Mouse (Mus musculus) hindbrain, embryonic 13.5 days (tissue): ENCODE data around the gene Cavin3. TPM values are rescaled to one million over a fixed set of nuclear protein-coding genes. Genes with fewer than 3 reads are reported as not detected.
A peak's percentile ranks its signal among the peaks of the same experiment; 100 is the strongest.

Source experiments
- ATAC-seq: fragments of 200-750 bp; cut with Nextera tagmentation; 2 replicates; pipeline ENCODE4 v1.8.0; 2017; ENCODE audit warnings: moderate TSS enrichment; ENCODE audit not compliant: low FRiP score
- H3K27ac ChIP-seq: fragments of 300-500 bp; sonication (generic); 2 replicates; pipeline ENCODE4 v1.5.1; 2015; ENCODE audit warnings: inconsistent platforms, mild to moderate bottlenecking, moderate library complexity
- H3K27me3 ChIP-seq: fragments of 300-500 bp; sonication (generic); 2 replicates; pipeline ENCODE4 v1.6.1; 2015; ENCODE audit warnings: mild to moderate bottlenecking, inconsistent platforms
- H3K36me3 ChIP-seq: fragments of 300-500 bp; sonication (generic); 2 replicates; pipeline ENCODE4 v1.6.1; 2015; ENCODE audit warnings: mild to moderate bottlenecking, inconsistent platforms
- H3K4me1 ChIP-seq: fragments of 300-500 bp; sonication (generic); replicated peaks from 2 replicates; pipeline ENCODE4 v1.6.1; 2015; ENCODE audit warnings: inconsistent platforms
- H3K4me2 ChIP-seq: fragments of 300-500 bp; sonication (generic); 2 replicates; pipeline ENCODE4 v1.6.1; 2015; ENCODE audit warnings: inconsistent platforms, mild to moderate bottlenecking, moderate library complexity
- H3K4me3 ChIP-seq: fragments of 300-500 bp; sonication (generic); 2 replicates; pipeline ENCODE4 v1.5.1; 2015; ENCODE audit warnings: mild to moderate bottlenecking, inconsistent platforms
- H3K9ac ChIP-seq: fragments of 300-500 bp; sonication (generic); 2 replicates; pipeline ENCODE4 v1.6.1; 2015; ENCODE audit warnings: mild to moderate bottlenecking, inconsistent platforms
- H3K9me3 ChIP-seq: fragments of 300-500 bp; sonication (generic); 2 replicates; pipeline ENCODE4 v1.6.1; 2016; ENCODE audit warnings: inconsistent platforms
- WGBS: fragments of 180-500 bp; shearing (Covaris S2); methylation state at CpG from one replicate; pipeline ENCODE4 v1.1.7; 2015; 5-methylcytosine and 5-hydroxymethylcytosine counted together
- polyA plus RNA-seq: library from polyadenylated mRNA; unstranded; fragments of >200 nt; fragmentation: Nextera tagmentation; extraction: Ambion mirVana; gene quantifications from 2 replicates; pipeline ENCODE4 v1.2.1, GENCODE M21; 2015

Gene Cavin3
- polyA plus RNA-seq, 1 experiment from 2014 or later, result 31.6 TPM

- no peaks in the 10 kb centered on the region for H3K36me3 ChIP-seq
- no peak overlapping the region for H3K4me2 ChIP-seq
- no peak for ATAC-seq
- no peak overlapping the region for H3K9ac ChIP-seq
- 84% methylated on average over 4 of the region's 4 CpGs for WGBS
- H3K27ac ChIP-seq, result no peak overlapping the region
- no peaks in the 10 kb centered on the region for H3K4me1 ChIP-seq
- H3K27me3 ChIP-seq, result no peaks in the 10 kb centered on the region
- no peak overlapping the region for H3K4me3 ChIP-seq
- H3K9me3 ChIP-seq, result no peaks in the 10 kb centered on the region
Measured at GRCm38 (mm10) chr7:105507257-105507656, 25.2 kb upstream of the Cavin3 start.

- Histone ChIP-seq H3K36me3 (no peaks in the 10 kb centered on the region), H3K9me3 (no peaks in the 10 kb centered on the region), H3K4me1 (no peaks in the 10 kb centered on the region), H3K27ac (no peak overlapping the region), H3K4me3 (no peak overlapping the region), H3K4me2 (no peak overlapping the region), H3K9ac (no peak overlapping the region), H3K27me3 (no peaks in the 10 kb centered on the region)
- ATAC-seq, result no peak
- 90% methylated on average over 4 of the region's 4 CpGs for WGBS
Measured at GRCm38 (mm10) chr7:105501984-105502383, 19.9 kb upstream of the Cavin3 start.

DNA sequence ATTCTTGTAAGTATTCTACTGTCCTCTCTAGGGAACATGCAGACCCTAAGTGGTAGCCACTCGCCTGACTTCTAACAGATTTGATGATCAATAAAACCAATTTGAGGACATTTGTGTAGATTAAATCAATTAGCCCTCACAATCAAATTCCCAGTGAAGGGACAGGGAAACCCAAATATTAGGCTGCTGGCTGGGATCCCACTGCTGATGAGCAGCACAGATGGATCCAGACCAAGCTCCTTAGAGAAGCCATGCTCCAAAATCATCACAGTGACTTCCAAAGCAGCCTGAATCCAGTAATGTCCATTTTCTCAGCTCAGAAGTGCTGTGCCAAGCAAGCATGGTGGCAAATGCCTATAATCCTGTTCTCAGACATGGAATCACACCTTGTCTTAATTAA is 17.6 kb upstream of the Cavin3 start:
- Histone ChIP-seq H3K9ac (no peak overlapping the region), H3K27ac (no peak overlapping the region), H3K4me3 (no peak overlapping the region), H3K36me3 (no peaks in the 10 kb centered on the region), H3K9me3 (no peaks in the 10 kb centered on the region), H3K27me3 (no peaks in the 10 kb centered on the region), H3K4me1 (no peaks in the 10 kb centered on the region), H3K4me2 (no peak overlapping the region)
- no peak for ATAC-seq
- WGBS, result 88% methylated on average over 1 of the region's 1 CpGs

DNA sequence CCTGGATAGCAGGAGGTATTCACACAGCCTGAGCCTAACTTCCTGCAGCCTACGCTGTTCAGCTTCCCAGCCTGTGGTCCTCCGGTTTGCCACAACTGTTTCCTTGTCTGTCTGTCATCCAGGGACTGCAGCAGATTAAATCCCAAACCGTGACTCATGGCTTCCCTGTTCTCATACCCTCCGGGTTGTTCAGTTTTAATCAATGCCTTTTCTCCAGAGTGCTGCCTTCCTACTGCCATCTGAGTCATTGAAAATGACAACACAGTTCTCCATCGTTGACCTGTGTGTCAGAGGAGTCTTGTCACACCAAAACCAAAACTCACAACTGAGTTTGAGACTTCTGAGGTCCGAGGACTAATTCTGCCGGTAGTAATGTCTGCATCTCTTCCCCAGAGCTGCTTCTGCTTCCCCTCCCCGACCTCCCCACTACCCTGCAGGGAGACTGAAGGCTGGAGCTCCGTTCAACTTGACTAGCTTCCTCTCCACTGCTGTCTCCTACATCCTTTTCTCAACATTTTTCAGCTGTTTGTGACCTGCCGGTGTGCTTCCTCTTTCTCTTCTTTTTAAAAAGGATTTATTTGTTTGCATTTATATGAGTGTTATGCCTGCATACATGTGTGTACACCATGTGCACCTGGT is 16.9 kb upstream of the Cavin3 start:
- no peak for ATAC-seq
- H3K36me3 ChIP-seq, result no peaks in the 10 kb centered on the region
- H3K9ac ChIP-seq, result no peak overlapping the region
- H3K27ac ChIP-seq, result no peak overlapping the region
- no peak overlapping the region for H3K4me3 ChIP-seq
- H3K27me3 ChIP-seq, result no peaks in the 10 kb centered on the region
- H3K9me3 ChIP-seq, result no peaks in the 10 kb centered on the region
- H3K4me2 ChIP-seq, result no peak overlapping the region
- WGBS, result 60% methylated on average over 10 of the region's 10 CpGs
- no peaks in the 10 kb centered on the region for H3K4me1 ChIP-seq

DNA sequence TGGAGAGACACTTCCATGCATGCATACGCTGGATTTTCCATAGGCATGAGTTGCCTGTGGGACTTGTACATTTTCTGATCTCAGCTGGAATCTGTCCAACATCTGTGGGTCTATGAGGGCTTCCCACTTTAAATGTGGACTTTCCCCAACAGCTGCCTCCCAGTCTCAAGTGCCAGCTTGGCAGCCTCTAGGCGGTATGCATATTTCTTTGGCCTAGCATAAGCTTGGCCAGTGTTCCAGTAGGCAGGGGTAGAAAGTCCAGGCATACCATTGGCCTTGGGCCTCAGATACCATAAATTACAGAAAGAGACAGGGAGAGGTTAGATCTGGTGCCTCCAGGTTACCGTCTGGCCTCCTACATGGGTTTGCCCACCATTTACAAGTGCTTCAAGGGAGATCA is 15.8 kb upstream of the Cavin3 start:
- H3K27ac ChIP-seq, result no peak overlapping the region
- no peaks in the 10 kb centered on the region for H3K27me3 ChIP-seq
- WGBS, result 90% methylated on average over 3 of the region's 3 CpGs
- no peaks in the 10 kb centered on the region for H3K36me3 ChIP-seq
- no peak for ATAC-seq
- H3K4me1 ChIP-seq, result no peaks in the 10 kb centered on the region
- no peak overlapping the region for H3K9ac ChIP-seq
- no peak overlapping the region for H3K4me3 ChIP-seq
- no peaks in the 10 kb centered on the region for H3K9me3 ChIP-seq
- H3K4me2 ChIP-seq, result no peak overlapping the region

- H3K4me3 ChIP-seq, result no peak overlapping the region
- no peak overlapping the region for H3K9ac ChIP-seq
- H3K27me3 ChIP-seq, result no peaks in the 10 kb centered on the region
- 84% methylated on average over 6 of the region's 6 CpGs for WGBS
- H3K4me1 ChIP-seq, result peaks cover 4% of the 10 kb centered on the region
- no peak for ATAC-seq
- H3K4me2 ChIP-seq, result no peak overlapping the region
- H3K9me3 ChIP-seq, result no peaks in the 10 kb centered on the region
- H3K36me3 ChIP-seq, result no peaks in the 10 kb centered on the region
- no peak overlapping the region for H3K27ac ChIP-seq
Measured at GRCm38 (mm10) chr7:105487104-105487876, 5.2 kb upstream of the Cavin3 start.

- Histone ChIP-seq H3K4me3 (no peak overlapping the region), H3K27me3 (peaks cover 8% of the 10 kb centered on the region), H3K9ac (no peak overlapping the region), H3K36me3 (no peaks in the 10 kb centered on the region), H3K4me1 (peaks cover 23% of the 10 kb centered on the region), H3K27ac (no peak overlapping the region), H3K4me2 (no peak overlapping the region), H3K9me3 (no peaks in the 10 kb centered on the region)
- no peak for ATAC-seq
- 72% methylated on average over 5 of the region's 5 CpGs for WGBS
Measured at GRCm38 (mm10) chr7:105485029-105485428, 2.9 kb upstream of the Cavin3 start.

DNA sequence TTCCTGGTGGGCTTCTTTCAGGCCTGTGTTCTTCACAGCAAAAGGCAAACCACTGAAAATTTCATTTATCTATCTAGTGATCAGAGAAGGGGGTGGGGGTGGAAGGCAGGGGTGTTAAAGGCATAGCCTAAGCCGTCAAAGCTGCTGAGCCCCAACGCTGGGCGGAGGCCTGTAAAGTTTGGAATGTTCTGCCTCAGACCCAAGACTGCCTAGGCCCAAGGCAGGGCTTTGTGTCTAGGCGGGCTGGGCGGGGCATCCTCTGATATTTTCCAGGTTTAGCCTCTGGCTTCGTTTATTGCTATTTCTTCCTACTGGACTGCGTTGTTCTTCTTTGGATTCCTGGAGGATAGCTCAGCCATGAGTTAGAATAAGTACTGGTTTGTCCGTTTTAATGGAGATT is 326 bp upstream of the Cavin3 start:
- peak overlapping the region; percentile 84 for H3K4me2 ChIP-seq
- peak overlapping the region; percentile 51 for H3K4me3 ChIP-seq
- no peaks in the 10 kb centered on the region for H3K36me3 ChIP-seq
- H3K27me3 ChIP-seq, result peaks cover 8% of the 10 kb centered on the region
- H3K9me3 ChIP-seq, result no peaks in the 10 kb centered on the region
- peak overlapping the region; percentile 80 for H3K9ac ChIP-seq
- peak; percentile 52 for ATAC-seq
- H3K27ac ChIP-seq, result peak overlapping the region; percentile 75; the same call in 1 of the 2 replicates
- H3K4me1 ChIP-seq, result peaks cover 23% of the 10 kb centered on the region
- WGBS, result 52% methylated on average over 8 of the region's 8 CpGs

- Histone ChIP-seq H3K36me3 (no peaks in the 10 kb centered on the region), H3K4me2 (peak overlapping the region; percentile 84), H3K27ac (peak overlapping the region; percentile 75), H3K9ac (peak overlapping the region; percentile 80), H3K27me3 (peaks cover 8% of the 10 kb centered on the region), H3K4me3 (peak overlapping the region; percentile 51), H3K9me3 (no peaks in the 10 kb centered on the region), H3K4me1 (peaks cover 25% of the 10 kb centered on the region)
- WGBS, result 63% methylated on average over 23 of the region's 23 CpGs
- peak; percentile 4; the same call in 1 of the 2 replicates for ATAC-seq
Measured at GRCm38 (mm10) chr7:105480561-105481504, 1.3 kb downstream of the Cavin3 start.

DNA sequence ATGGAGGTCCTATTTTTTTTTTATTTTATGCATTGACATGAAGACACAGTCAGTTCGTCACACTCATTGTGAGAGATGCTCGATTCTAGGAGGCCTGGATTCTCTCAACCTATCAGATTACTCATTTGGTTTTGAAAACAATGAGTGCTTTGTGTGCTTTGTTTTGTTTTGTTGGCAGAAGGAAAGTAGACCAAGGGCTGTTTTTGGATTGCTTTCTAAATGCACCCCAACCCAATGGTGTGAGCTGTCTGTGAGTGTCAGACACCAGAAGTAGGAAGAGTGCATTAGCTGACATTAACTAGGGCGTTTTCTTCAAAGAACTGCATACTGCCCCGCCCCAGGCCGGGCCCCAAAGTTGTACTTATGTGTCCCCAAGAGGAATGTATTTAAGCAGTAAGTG is 2.0 kb downstream of the Cavin3 start:
- peaks cover 8% of the 10 kb centered on the region for H3K27me3 ChIP-seq
- no peaks in the 10 kb centered on the region for H3K9me3 ChIP-seq
- peak overlapping the region; percentile 9; the same call in 1 of the 2 replicates for H3K4me2 ChIP-seq
- ATAC-seq, result no peak
- no peak overlapping the region for H3K4me3 ChIP-seq
- peak overlapping the region; percentile 75 for H3K27ac ChIP-seq
- no peak overlapping the region for H3K9ac ChIP-seq
- H3K4me1 ChIP-seq, result peaks cover 25% of the 10 kb centered on the region
- H3K36me3 ChIP-seq, result no peaks in the 10 kb centered on the region
- 47% methylated on average over 5 of the region's 5 CpGs for WGBS

- Histone ChIP-seq H3K9ac (no peak overlapping the region), H3K27me3 (peaks cover 8% of the 10 kb centered on the region), H3K9me3 (no peaks in the 10 kb centered on the region), H3K4me1 (peaks cover 25% of the 10 kb centered on the region), H3K4me3 (no peak overlapping the region), H3K4me2 (no peak overlapping the region), H3K36me3 (no peaks in the 10 kb centered on the region), H3K27ac (peak overlapping the region; percentile 32; the same call in 1 of the 2 replicates)
- no peak for ATAC-seq
- WGBS, result 83% methylated on average over 6 of the region's 6 CpGs
Measured at GRCm38 (mm10) chr7:105479232-105479631, 2.9 kb downstream of the Cavin3 start.

DNA sequence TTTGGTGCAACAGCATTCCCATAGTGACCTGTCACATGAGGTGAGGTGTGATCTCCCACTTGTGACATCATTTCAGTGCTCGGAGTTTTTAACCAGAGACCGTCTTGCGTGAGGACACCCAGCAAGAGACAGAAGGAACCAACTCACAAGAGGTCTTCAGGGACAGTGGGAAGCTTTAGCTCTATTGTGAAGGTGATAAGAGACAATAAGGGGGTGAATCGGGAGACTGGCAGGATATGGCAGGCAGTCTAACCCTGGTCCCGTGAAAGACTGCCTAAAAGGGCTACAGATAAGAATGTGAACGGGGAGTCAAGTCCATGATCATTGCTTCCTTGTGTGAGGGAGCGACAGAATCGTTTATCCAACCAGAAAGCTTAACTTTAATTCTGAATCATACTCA is 3.8 kb downstream of the Cavin3 start:
- no peak overlapping the region for H3K4me2 ChIP-seq
- H3K27me3 ChIP-seq, result peaks cover 8% of the 10 kb centered on the region
- H3K9me3 ChIP-seq, result no peaks in the 10 kb centered on the region
- no peak overlapping the region for H3K27ac ChIP-seq
- H3K36me3 ChIP-seq, result no peaks in the 10 kb centered on the region
- no peak overlapping the region for H3K9ac ChIP-seq
- WGBS, result 82% methylated on average over 8 of the region's 8 CpGs
- H3K4me1 ChIP-seq, result peaks cover 25% of the 10 kb centered on the region
- ATAC-seq, result no peak
- H3K4me3 ChIP-seq, result no peak overlapping the region
